In the genomic region with DNA sequence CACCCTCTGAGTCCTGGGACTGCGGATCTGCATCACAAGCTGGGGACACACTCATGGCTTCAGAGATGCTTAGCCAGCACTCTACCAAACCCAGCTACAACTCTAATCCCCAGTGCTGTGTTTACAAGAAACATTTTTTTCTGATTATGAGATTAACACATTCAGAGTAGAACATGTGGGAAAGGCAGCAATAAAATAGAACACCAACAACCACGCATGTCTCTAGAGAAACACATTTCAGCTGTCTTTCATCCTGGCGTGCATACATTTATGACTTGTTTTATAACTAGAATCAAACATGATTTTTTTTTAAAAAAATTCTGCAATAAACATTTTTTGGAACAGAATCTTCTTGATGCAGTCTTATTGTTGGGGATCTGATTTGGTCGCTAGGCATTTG, we compare ENCODE assay signal across 35 mouse cellular contexts. TPM values are rescaled to one million over a fixed set of nuclear protein-coding genes. Genes with fewer than 3 reads are reported as not detected.
DNase-seq lines count a peak whose midpoint lies in the region; ATAC-seq and TF ChIP-seq lines count a peak whose summit lies in the region.
"Had no signal": no experiment of that assay in that cellular context is flagged by ENCODE, and none has a peak within 500 bp of the region (broad histone marks: within the 10 kb centered on the region; RNA-seq: fewer than 3 reads in every experiment).

No protein-coding gene starts in this region.

- WGBS in forebrain, postnatal 0 days, result 65% methylated on average over 4 of the region's 4 CpGs
- WGBS in forebrain, embryonic 13.5 days, result 89% methylated on average over 4 of the region's 4 CpGs

- no peak for TF ChIP-seq CTCF in forebrain, postnatal 0 days (IDR thresholded peaks at IDR 0.05; ENCODE audit: low read depth)
- no peak for TF ChIP-seq CTCF in layer of hippocampus, adult 2 months (conservative IDR thresholded peaks at IDR 0.05)

- H3K27me3 ChIP-seq in forebrain, postnatal 0 days (ENCODE audit: insufficient read depth, low read length), result no peaks in the 10 kb centered on the region
- no peaks in the 10 kb centered on the region for H3K27me3 ChIP-seq in forebrain, embryonic 13.5 days
- H3K27me3 ChIP-seq: embryonic facial prominence, embryonic 13.5 days; forebrain, embryonic 12.5 days had no signal

- DNase-seq in forebrain, postnatal 0 days, result peak; percentile 9
- peak in 1 of 2 experiments; percentile 46 for DNase-seq in layer of hippocampus, adult 2 months (ENCODE audit: low spot score in 2 of 2)
- no peak for DNase-seq in layer of hippocampus, adult 8-10 months (ENCODE audit: low spot score in 2 of 2)
- peak; percentile 13 to 42 for DNase-seq in left cerebral cortex, postnatal 25 days (ENCODE audit: low spot score in 2 of 2)
- DNase-seq in left cerebral cortex, adult 8-10 months (ENCODE audit: low spot score in 2 of 2), result no peak
- peak; percentile 57 for DNase-seq in brain, adult 2 months (ENCODE audit: low read depth, low spot score)
- DNase-seq: adrenal gland, adult 8-10 months; adrenal gland, postnatal 36 days; cerebellum, adult 11-12 months; cerebellum, adult 8-10 months; cerebellum, postnatal 10 days; cerebellum, postnatal 36 days; embryo, embryonic 11 days; gastrocnemius, postnatal 10 days; gastrocnemius, postnatal 36 days; heart, adult 2 months; heart, postnatal 14 days; heart, postnatal 4 days had no signal

- ATAC-seq in forebrain, postnatal 0 days, result 0 out of 2 replicates have a peak, but pooled peaks have one; percentile 18
- ATAC-seq in forebrain, embryonic 13.5 days, result no peak
- no peak for ATAC-seq in cerebellum, adult (ENCODE audit: insufficient number of reproducible peaks, low FRiP score, low TSS enrichment)
- ATAC-seq: activated CD4-positive, CD25-positive, alpha-beta regulatory T cell, adult 4 months; forebrain, embryonic 16.5 days; hindbrain, postnatal 0 days had no signal

- no peak overlapping the region for H3K27ac ChIP-seq in forebrain, postnatal 0 days (ENCODE audit: low read depth, low read length)
- no peak overlapping the region for H3K27ac ChIP-seq in forebrain, embryonic 13.5 days
- peak overlapping the region; percentile 84 for H3K27ac ChIP-seq in layer of hippocampus, adult 2 months
- H3K27ac ChIP-seq: embryonic facial prominence, embryonic 10.5 days; embryonic facial prominence, embryonic 13.5 days; forebrain, embryonic 12.5 days; heart, adult 2 months; heart, embryonic 10.5 days; heart, embryonic 13.5 days; hindbrain, embryonic 14.5 days; hindbrain, postnatal 0 days had no signal

- no peak overlapping the region for H3K9ac ChIP-seq in forebrain, postnatal 0 days
- H3K9ac ChIP-seq in forebrain, embryonic 13.5 days, result no peak overlapping the region
- H3K9ac ChIP-seq: embryonic facial prominence, embryonic 13.5 days; forebrain, embryonic 12.5 days; heart, embryonic 13.5 days; hindbrain, embryonic 14.5 days had no signal

- H3K4me3 ChIP-seq in forebrain, postnatal 0 days (ENCODE audit: low read depth, low read length), result no peak overlapping the region
- no peak overlapping the region for H3K4me3 ChIP-seq in forebrain, embryonic 13.5 days
- H3K4me3 ChIP-seq in layer of hippocampus, adult 2 months, result no peak overlapping the region
- H3K4me3 ChIP-seq: embryonic facial prominence, embryonic 10.5 days; embryonic facial prominence, embryonic 13.5 days; erythroblast, embryonic 14.5 days; forebrain, embryonic 12.5 days; heart, adult 2 months; heart, embryonic 10.5 days; heart, embryonic 13.5 days had no signal

- H3K9me3 ChIP-seq in forebrain, postnatal 0 days (ENCODE audit: low read length), result no peaks in the 10 kb centered on the region
- no peaks in the 10 kb centered on the region; the same call in 1 of the 2 replicates for H3K9me3 ChIP-seq in forebrain, embryonic 13.5 days (replicated peaks)
- H3K9me3 ChIP-seq: embryonic facial prominence, embryonic 13.5 days; forebrain, embryonic 12.5 days; heart, embryonic 10.5 days; heart, embryonic 13.5 days had no signal

- no peak overlapping the region for H3K4me2 ChIP-seq in forebrain, postnatal 0 days (ENCODE audit: low read depth)
- no peak overlapping the region for H3K4me2 ChIP-seq in forebrain, embryonic 13.5 days
- H3K4me2 ChIP-seq: embryonic facial prominence, embryonic 13.5 days; forebrain, embryonic 12.5 days; heart, embryonic 13.5 days; hindbrain, embryonic 14.5 days had no signal

- H3K4me1 ChIP-seq in forebrain, postnatal 0 days (ENCODE audit: insufficient read depth), result no peaks in the 10 kb centered on the region
- no peaks in the 10 kb centered on the region for H3K4me1 ChIP-seq in forebrain, embryonic 13.5 days
- H3K4me1 ChIP-seq: forebrain, embryonic 12.5 days; heart, embryonic 10.5 days; heart, embryonic 13.5 days had no signal

- intact Hi-C loops in left cerebral cortex, postnatal 25 days (cut with DNase I), result no loop called here

- H3K36me3 ChIP-seq in forebrain, postnatal 0 days (ENCODE audit: insufficient read depth), result no peaks in the 10 kb centered on the region
- H3K36me3 ChIP-seq in forebrain, embryonic 13.5 days (ENCODE audit: poor library complexity, severe bottlenecking), result no peaks in the 10 kb centered on the region
- H3K36me3 ChIP-seq: embryonic facial prominence, embryonic 10.5 days; embryonic facial prominence, embryonic 13.5 days; forebrain, embryonic 12.5 days; heart, embryonic 10.5 days; heart, embryonic 13.5 days had no signal

RNA-seq across cellular contexts. Expression of gene Tuba3a, which starts 1.1 kb away (rescaled TPM):
- not detected in 2 replicates for total RNA-seq in forebrain, postnatal 0 days (2014; rRNA removed)
- polyA plus RNA-seq in forebrain, postnatal 0 days (2015; fragmentation: Nextera tagmentation; extraction: Ambion mirVana), result not detected in 2 replicates
- not detected in 2 replicates for polyA plus RNA-seq in forebrain, embryonic 13.5 days (2015; fragmentation: Nextera tagmentation; extraction: Ambion mirVana)
- total RNA-seq in layer of hippocampus, adult 2 months (2021), result not detected
- total RNA-seq in layer of hippocampus, adult 8-10 months (2022), result under 1 TPM in 2 of 4 experiments, not detected in 2; 0.20 to 0.31 TPM
- total RNA-seq in left cerebral cortex, postnatal 25 days (2021), result not detected
- not detected for total RNA-seq in left cerebral cortex, adult 8-10 months (2022)
- total RNA-seq: adrenal gland, adult 8-10 months; adrenal gland, postnatal 36 days; gastrocnemius, adult 18-20 months; gastrocnemius, postnatal 10 days; gastrocnemius, postnatal 36 days; granulocyte monocyte progenitor cell, adult 5-6 weeks; heart, adult 2 months; heart, postnatal 14 days; heart, postnatal 4 days; hindbrain, postnatal 0 days had no signal
- polyA plus RNA-seq: cortical plate, adult 2 months; erythroblast, embryonic 14.5 days; forebrain, embryonic 12.5 days; forebrain, embryonic 16.5 days; heart, embryonic 16.5 days; hindbrain, embryonic 11.5 days; hindbrain, embryonic 14.5 days; hindbrain, postnatal 0 days had no signal

RNA-seq across cellular contexts. Expression of gene Ltbr, which starts 26.7 kb away (rescaled TPM):
- 14.9 and 19.9 TPM in 2 replicates for total RNA-seq in forebrain, postnatal 0 days (2014; rRNA removed)
- 11.4 and 14.8 TPM in 2 replicates for polyA plus RNA-seq in forebrain, postnatal 0 days (2015; fragmentation: Nextera tagmentation; extraction: Ambion mirVana)
- polyA plus RNA-seq in forebrain, embryonic 13.5 days (2015; fragmentation: Nextera tagmentation; extraction: Ambion mirVana), result 10.2 and 12.3 TPM in 2 replicates
- 1 to 10 TPM; 6.6 to 9.8 TPM for total RNA-seq in layer of hippocampus, adult 2 months (2021)
- total RNA-seq in layer of hippocampus, adult 8-10 months (2022), result 10 to 100 TPM in 2 of 4 experiments, 1 to 10 TPM in 2; 8.1 to 16.8 (median 11.5) TPM
- 1 to 10 TPM; 8.1 to 9.9 TPM for total RNA-seq in left cerebral cortex, postnatal 25 days (2021)
- total RNA-seq in left cerebral cortex, adult 8-10 months (2022), result 10 to 100 TPM in 2 of 4 experiments, 1 to 10 TPM in 2; 7.7 to 11.9 (median 10.3) TPM
- polyA plus RNA-seq: activated CD4-positive, CD25-positive, alpha-beta regulatory T cell, adult 4 months had no signal

RNA-seq across cellular contexts. Expression of gene Scnn1a, which starts 33.5 kb away (rescaled TPM):
- 0.67 and 1.2 TPM in 2 replicates for total RNA-seq in forebrain, postnatal 0 days (2014; rRNA removed)
- polyA plus RNA-seq in forebrain, postnatal 0 days (2015; fragmentation: Nextera tagmentation; extraction: Ambion mirVana), result 1.0 and 1.5 TPM in 2 replicates
- polyA plus RNA-seq in forebrain, embryonic 13.5 days (2015; fragmentation: Nextera tagmentation; extraction: Ambion mirVana), result 0.13 and 0.26 TPM in 2 replicates
- total RNA-seq in layer of hippocampus, adult 2 months (2021), result 1 to 10 TPM; 4.3 to 5.2 TPM
- 1 to 10 TPM; 4.3 to 5.6 (median 5.3) TPM for total RNA-seq in layer of hippocampus, adult 8-10 months (2022)
- 1 to 10 TPM; 2.4 to 2.6 TPM for total RNA-seq in left cerebral cortex, postnatal 25 days (2021)
- total RNA-seq in left cerebral cortex, adult 8-10 months (2022), result 1 to 10 TPM; 2.6 to 3.7 (median 3.1) TPM
- polyA plus RNA-seq: activated CD4-positive, CD25-positive, alpha-beta regulatory T cell, adult 4 months had no signal

RNA-seq across cellular contexts. Expression of gene Cd27, which starts 50.1 kb away (rescaled TPM):
- total RNA-seq in forebrain, postnatal 0 days (2014; rRNA removed), result not detected in 2 replicates
- polyA plus RNA-seq in forebrain, postnatal 0 days (2015; fragmentation: Nextera tagmentation; extraction: Ambion mirVana), result 0.33 TPM in 1 of 2 replicates, not detected in the other
- polyA plus RNA-seq in forebrain, embryonic 13.5 days (2015; fragmentation: Nextera tagmentation; extraction: Ambion mirVana), result 1.5 and 2.0 TPM in 2 replicates
- not detected for total RNA-seq in layer of hippocampus, adult 2 months (2021)
- total RNA-seq in layer of hippocampus, adult 8-10 months (2022), result not detected
- total RNA-seq in left cerebral cortex, postnatal 25 days (2021), result not detected
- total RNA-seq in left cerebral cortex, adult 8-10 months (2022), result under 1 TPM in 1 of 4 experiments, not detected in 3; 0.32 TPM
- total RNA-seq: hindbrain, postnatal 0 days had no signal
- polyA plus RNA-seq: cortical plate, adult 2 months had no signal

RNA-seq across cellular contexts. Expression of gene Tapbpl, which starts 55.3 kb away (rescaled TPM):
- 2.5 and 4.3 TPM in 2 replicates for total RNA-seq in forebrain, postnatal 0 days (2014; rRNA removed)
- polyA plus RNA-seq in forebrain, postnatal 0 days (2015; fragmentation: Nextera tagmentation; extraction: Ambion mirVana), result 3.7 and 6.9 TPM in 2 replicates
- 2.2 and 3.1 TPM in 2 replicates for polyA plus RNA-seq in forebrain, embryonic 13.5 days (2015; fragmentation: Nextera tagmentation; extraction: Ambion mirVana)
- 1 to 10 TPM; 3.2 to 4.2 TPM for total RNA-seq in layer of hippocampus, adult 2 months (2021)
- total RNA-seq in layer of hippocampus, adult 8-10 months (2022), result 1 to 10 TPM; 4.0 to 6.8 (median 5.0) TPM
- total RNA-seq in left cerebral cortex, postnatal 25 days (2021), result 1 to 10 TPM; 3.5 to 4.0 TPM
- total RNA-seq in left cerebral cortex, adult 8-10 months (2022), result 1 to 10 TPM; 4.3 to 7.0 (median 6.4) TPM

Comparison
In these comparisons a context has a peak if more than half of its experiments do, and no peak if none do; other contexts are left out.
1. DNase-seq: peak in forebrain, postnatal 0 days (single experiment), left cerebral cortex, postnatal 25 days (2 of 2) and brain, adult 2 months (single experiment); none in layer of hippocampus, adult 8-10 months (0 of 2) and left cerebral cortex, adult 8-10 months (0 of 2).